Mouse (Mus musculus): Measurements from ENCODE around the gene Olfr514.

The Olfr514 gene

DNA sequence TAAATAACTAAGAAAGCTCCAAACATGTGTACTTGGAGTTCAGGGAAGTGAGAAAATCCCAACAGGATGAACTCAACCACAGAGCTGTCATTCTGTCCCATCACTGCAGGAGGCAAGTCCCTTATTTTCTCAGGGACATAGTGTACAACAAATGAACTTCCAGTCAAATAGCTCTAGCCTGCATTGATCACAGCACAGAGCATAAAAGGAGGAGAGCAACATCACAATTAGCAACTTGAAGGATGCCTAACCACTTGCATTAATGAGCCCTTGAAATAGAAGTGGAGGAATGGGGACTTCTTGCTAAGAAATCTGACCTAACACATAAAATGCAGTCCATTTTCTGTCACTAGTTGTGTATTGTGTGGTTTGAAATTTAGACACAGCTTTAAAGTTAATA, at the start of gene Olfr514:
Olfr514 (minus strand) TSS at position 101 of the 400 bp plus-strand sequence.
- no peak for DNase-seq

DNA sequence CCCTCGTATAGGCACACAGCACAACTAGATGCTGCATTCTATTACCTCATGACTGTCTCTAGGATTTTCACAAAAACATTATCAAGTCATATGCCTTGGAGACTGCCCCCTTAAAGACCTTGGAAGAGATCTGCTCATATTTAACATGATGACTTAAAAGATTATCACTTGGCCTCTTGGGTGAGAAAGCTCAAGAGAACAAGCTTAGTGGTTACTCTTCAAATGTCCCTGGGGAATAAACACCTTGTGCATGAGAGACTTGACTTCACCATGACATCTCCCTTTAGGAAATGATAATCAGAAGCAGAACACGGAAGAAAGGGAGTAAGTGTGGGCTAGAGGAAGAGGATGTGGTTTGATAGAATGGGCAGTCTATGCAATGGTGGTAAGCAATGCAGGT, 46.5 kb upstream of the Olfr514 start, which contains the start of gene Olfr517:
Olfr517 (minus strand) TSS at position 101 of the 400 bp plus-strand sequence.
- DNase-seq: no peak

DNA sequence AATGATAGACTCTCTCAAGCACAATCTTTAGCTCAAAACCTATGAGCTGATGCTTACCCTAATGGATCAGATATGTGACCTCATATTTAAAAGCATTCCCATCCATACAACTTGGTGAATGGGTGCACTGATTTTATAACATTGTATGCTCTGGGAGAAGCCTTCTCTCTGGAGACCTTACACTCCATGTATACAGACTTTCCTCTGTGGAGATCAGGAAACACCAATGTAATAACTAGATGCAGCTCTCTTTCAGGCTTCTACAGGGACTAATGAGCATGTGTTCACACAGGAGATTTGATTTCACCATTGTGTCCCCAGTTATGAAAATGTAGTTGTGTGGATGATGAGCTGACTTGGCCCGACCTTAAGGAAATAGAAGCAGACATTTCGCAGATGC, 24.6 kb upstream of the Olfr514 start, which contains the start of gene Olfr516:
Olfr516 (minus strand) TSS at position 101 of the 400 bp plus-strand sequence.
- DNase-seq: no peak

- DNase-seq: peak; percentile 1
Observed at GRCm38 (mm10) chr7:108814593-108815215, 11.1 kb downstream of the Olfr514 start.

- no peak for DNase-seq
Observed at GRCm38 (mm10) chr7:108797205-108797933, 28.4 kb downstream of the Olfr514 start.
